Mouse (Mus musculus): ENCODE data around the gene Tent5c. TPM values are rescaled to one million over a fixed set of nuclear protein-coding genes. Genes with fewer than 3 reads are reported as not detected.

The Tent5c gene
- polyA plus RNA-seq, 2 experiments = 3.9 to 8.7 TPM

- Histone ChIP-seq H3K36me3 (ENCODE audit: control insufficient read depth, insufficient read depth, low read length) (0 out of 2 replicates have a peak, but pooled peaks cover 3% of the 10 kb centered on the region), H3K4me1 (ENCODE audit: control insufficient read depth, insufficient read depth, low read length) (no peaks in the 10 kb centered on the region), H3K9ac (ENCODE audit: low read depth, low read length, severe bottlenecking) (no peak overlapping the region), H3K27ac (replicated peaks; ENCODE audit: low read depth, low read length) (no peak overlapping the region), H3K4me2 (replicated peaks; ENCODE audit: low read depth, low read length, severe bottlenecking) (no peak overlapping the region), H3K4me3 (replicated peaks; ENCODE audit: low read length) (no peak overlapping the region), H3K9me3 (ENCODE audit: control insufficient read depth, low read length) (no peaks in the 10 kb centered on the region), H3K27me3 (ENCODE audit: control insufficient read depth, insufficient read depth, low read length) (no peaks in the 10 kb centered on the region)
- no peak for DNase-seq (ENCODE audit: low spot score)
- 27% methylated on average over 8 of the region's 8 CpGs for WGBS
- no peak for TF ChIP-seq POLR2A (IDR thresholded peaks at IDR 0.05; ENCODE audit: borderline replicate concordance, extremely low read depth, insufficient read depth, insufficient read length)
- ATAC-seq (ENCODE audit: low FRiP score, low read depth) = no peak
These were observed 14.1 kb downstream of the Tent5c start for GRCm38 (mm10) chr3:100474950-100475472.

DNA sequence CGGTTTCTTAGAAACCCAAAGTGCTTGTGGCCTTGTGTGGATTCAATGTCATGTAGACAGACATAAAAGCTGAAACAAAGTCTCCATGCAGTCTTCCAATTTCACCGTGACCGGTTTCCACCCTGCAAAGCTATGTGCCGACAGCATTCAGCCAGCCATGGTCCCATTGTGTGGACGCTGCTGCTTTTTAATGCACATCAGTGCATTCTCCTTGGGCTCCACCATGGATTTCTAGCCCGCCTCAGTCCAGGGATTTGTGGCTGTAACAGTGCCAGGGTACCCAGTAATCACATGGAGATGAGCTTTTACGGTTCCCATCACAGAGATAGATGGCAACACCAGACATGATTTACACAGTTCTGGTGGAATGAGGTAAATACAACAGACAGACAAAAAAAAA lies 14.6 kb downstream of the Tent5c start:
- Histone ChIP-seq H3K27ac (replicated peaks; ENCODE audit: low read depth, low read length) (no peak overlapping the region), H3K9me3 (ENCODE audit: control insufficient read depth, low read length) (no peaks in the 10 kb centered on the region), H3K36me3 (ENCODE audit: control insufficient read depth, insufficient read depth, low read length) (0 out of 2 replicates have a peak, but pooled peaks cover 3% of the 10 kb centered on the region), H3K4me1 (ENCODE audit: control insufficient read depth, insufficient read depth, low read length) (no peaks in the 10 kb centered on the region), H3K27me3 (ENCODE audit: control insufficient read depth, insufficient read depth, low read length) (no peaks in the 10 kb centered on the region), H3K4me2 (replicated peaks; ENCODE audit: low read depth, low read length, severe bottlenecking) (no peak overlapping the region), H3K4me3 (replicated peaks; ENCODE audit: low read length) (no peak overlapping the region), H3K9ac (ENCODE audit: low read depth, low read length, severe bottlenecking) (no peak overlapping the region)
- DNase-seq (ENCODE audit: low spot score) (no peak), ATAC-seq (ENCODE audit: low FRiP score, low read depth) (no peak)
- 80% methylated on average over 7 of the region's 7 CpGs for WGBS
- no peak for TF ChIP-seq POLR2A (IDR thresholded peaks at IDR 0.05; ENCODE audit: borderline replicate concordance, extremely low read depth, insufficient read depth, insufficient read length)

GRCm38 (mm10) chr3:100473146-100473545 lies 16.0 kb downstream of the Tent5c start:
- no peak overlapping the region for H3K9ac ChIP-seq (ENCODE audit: low read depth, low read length, severe bottlenecking)
- H3K27ac ChIP-seq (replicated peaks; ENCODE audit: low read depth, low read length) = no peak overlapping the region
- H3K27me3 ChIP-seq (ENCODE audit: control insufficient read depth, insufficient read depth, low read length) = no peaks in the 10 kb centered on the region
- no peak overlapping the region for H3K4me3 ChIP-seq (replicated peaks; ENCODE audit: low read length)
- no peaks in the 10 kb centered on the region for H3K4me1 ChIP-seq (ENCODE audit: control insufficient read depth, insufficient read depth, low read length)
- DNase-seq (ENCODE audit: low spot score) (no peak), ATAC-seq (ENCODE audit: low FRiP score, low read depth) (no peak)
- H3K36me3 ChIP-seq (ENCODE audit: control insufficient read depth, insufficient read depth, low read length) = 0 out of 2 replicates have a peak, but pooled peaks cover 3% of the 10 kb centered on the region
- no peak for TF ChIP-seq POLR2A (IDR thresholded peaks at IDR 0.05; ENCODE audit: borderline replicate concordance, extremely low read depth, insufficient read depth, insufficient read length)
- no peak overlapping the region for H3K4me2 ChIP-seq (replicated peaks; ENCODE audit: low read depth, low read length, severe bottlenecking)
- no peaks in the 10 kb centered on the region for H3K9me3 ChIP-seq (ENCODE audit: control insufficient read depth, low read length)
- WGBS = 89% methylated on average over 21 of the region's 21 CpGs

GRCm38 (mm10) chr3:100470902-100471301 lies 18.2 kb downstream of the Tent5c start:
- DNase-seq (ENCODE audit: low spot score) (no peak), ATAC-seq (ENCODE audit: low FRiP score, low read depth) (no peak)
- Histone ChIP-seq H3K27ac (replicated peaks; ENCODE audit: low read depth, low read length) (no peak overlapping the region), H3K9ac (ENCODE audit: low read depth, low read length, severe bottlenecking) (no peak overlapping the region), H3K4me1 (ENCODE audit: control insufficient read depth, insufficient read depth, low read length) (no peaks in the 10 kb centered on the region), H3K9me3 (ENCODE audit: control insufficient read depth, low read length) (no peaks in the 10 kb centered on the region), H3K4me2 (replicated peaks; ENCODE audit: low read depth, low read length, severe bottlenecking) (no peak overlapping the region), H3K4me3 (replicated peaks; ENCODE audit: low read length) (no peak overlapping the region), H3K36me3 (ENCODE audit: control insufficient read depth, insufficient read depth, low read length) (0 out of 2 replicates have a peak, but pooled peaks cover 3% of the 10 kb centered on the region), H3K27me3 (ENCODE audit: control insufficient read depth, insufficient read depth, low read length) (no peaks in the 10 kb centered on the region)
- WGBS = 69% methylated on average over 3 of the region's 3 CpGs
- TF ChIP-seq POLR2A (IDR thresholded peaks at IDR 0.05; ENCODE audit: borderline replicate concordance, extremely low read depth, insufficient read depth, insufficient read length) = no peak

- 77% methylated on average over 3 of the region's 3 CpGs for WGBS
- no peak for ATAC-seq (ENCODE audit: low FRiP score, low read depth)
- 0 out of 2 replicates have a peak, but pooled peaks cover 3% of the 10 kb centered on the region for H3K36me3 ChIP-seq (ENCODE audit: control insufficient read depth, insufficient read depth, low read length)
- H3K4me2 ChIP-seq (replicated peaks; ENCODE audit: low read depth, low read length, severe bottlenecking) = no peak overlapping the region
- H3K4me3 ChIP-seq (replicated peaks; ENCODE audit: low read length) = no peak overlapping the region
- H3K27ac ChIP-seq (replicated peaks; ENCODE audit: low read depth, low read length) = no peak overlapping the region
- DNase-seq (ENCODE audit: low spot score) = no peak
- TF ChIP-seq POLR2A (IDR thresholded peaks at IDR 0.05; ENCODE audit: borderline replicate concordance, extremely low read depth, insufficient read depth, insufficient read length) = no peak
- H3K27me3 ChIP-seq (ENCODE audit: control insufficient read depth, insufficient read depth, low read length) = no peaks in the 10 kb centered on the region
- no peak overlapping the region for H3K9ac ChIP-seq (ENCODE audit: low read depth, low read length, severe bottlenecking)
- no peaks in the 10 kb centered on the region for H3K4me1 ChIP-seq (ENCODE audit: control insufficient read depth, insufficient read depth, low read length)
- no peaks in the 10 kb centered on the region for H3K9me3 ChIP-seq (ENCODE audit: control insufficient read depth, low read length)
These were observed 19.0 kb downstream of the Tent5c start for GRCm38 (mm10) chr3:100470101-100470500.

Measured in limb, embryonic 14.5 days (tissue).